Mouse (Mus musculus): ENCODE measurements around the gene Dnaja3.
A peak's percentile ranks its signal among the peaks of the same experiment; 100 is the strongest.

- peak; percentile 46; the same call in 1 of the 2 replicates for TF ChIP-seq CTCF (IDR thresholded peaks at IDR 0.05)
- no peak for TF ChIP-seq EP300 (IDR thresholded peaks at IDR 0.05)
Observed at GRCm38 (mm10) chr16:4655764-4656570, 16.2 kb downstream of the Dnaja3 start.
